Mouse (Mus musculus): ENCODE results near the gene Gm3371.
"Not testable (repeated sequence)": the region's sequence is repeated elsewhere in the genome, so short reads cannot be mapped to it uniquely, and the experiment has no call there.

DNA sequence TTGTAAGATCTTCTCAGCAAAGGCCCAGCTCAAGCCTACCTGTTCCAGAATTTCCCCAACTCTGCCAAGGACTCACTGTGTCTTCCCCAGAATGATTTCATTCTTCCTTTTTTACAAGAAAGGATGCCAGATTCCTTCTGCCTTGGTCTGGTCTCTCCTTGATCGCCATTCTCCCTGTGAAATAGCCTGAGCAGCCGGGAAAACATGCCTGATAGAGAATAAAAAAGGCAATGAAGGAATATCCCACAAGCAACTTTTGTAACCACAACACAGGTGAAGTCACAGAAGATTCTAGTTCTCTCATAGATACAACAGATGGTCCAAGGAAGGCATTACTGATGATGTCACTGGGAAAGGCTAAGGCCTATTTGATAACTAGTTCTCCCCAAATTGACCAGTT is at the start of gene Gm3371:
- not testable (repeated sequence) for TF ChIP-seq CTCF (IDR thresholded peaks at IDR 0.05; ENCODE audit: low read depth, low read length); POLR2A (IDR thresholded peaks at IDR 0.05; ENCODE audit: borderline replicate concordance, low read depth, low read length)

All from bone marrow macrophage, adult 2 months (primary cell).